Mouse (Mus musculus) heart, embryonic 15.5 days (tissue): Measurements from ENCODE around the gene Cep63. TPM values are rescaled to one million over a fixed set of nuclear protein-coding genes. Genes with fewer than 3 reads are reported as not detected.

ENCODE experiments used
- ATAC-seq: fragments of 200-750 bp; cut with Nextera tagmentation; replicated peaks from 2 replicates; pipeline ENCODE4 v1.8.0; 2017; ENCODE audit warnings: low read depth, moderate TSS enrichment; ENCODE audit not compliant: insufficient number of reproducible peaks, insufficient read depth, low FRiP score
- H3K27ac ChIP-seq: fragments of 300-500 bp; sonication (generic); 2 replicates; pipeline ENCODE4 v1.5.1; 2015; ENCODE audit warnings: mild to moderate bottlenecking, inconsistent platforms
- H3K27me3 ChIP-seq: fragments of 300-500 bp; sonication (generic); 2 replicates; pipeline ENCODE4 v1.6.1; 2015; ENCODE audit warnings: inconsistent platforms
- H3K36me3 ChIP-seq: fragments of 300-500 bp; sonication (generic); 2 replicates; pipeline ENCODE4 v1.6.1; 2015; ENCODE audit warnings: mild to moderate bottlenecking, inconsistent platforms
- H3K4me1 ChIP-seq: fragments of 300-500 bp; sonication (generic); replicated peaks from 2 replicates; pipeline ENCODE4 v1.6.1; 2015; ENCODE audit warnings: inconsistent platforms
- H3K4me2 ChIP-seq: fragments of 300-500 bp; sonication (generic); 2 replicates; pipeline ENCODE4 v1.6.1; 2015; ENCODE audit warnings: inconsistent platforms, mild to moderate bottlenecking, moderate library complexity
- H3K4me3 ChIP-seq: fragments of 300-500 bp; sonication (generic); 2 replicates; pipeline ENCODE4 v1.5.1; 2015; ENCODE audit warnings: mild to moderate bottlenecking, inconsistent platforms
- H3K9ac ChIP-seq: fragments of 300-500 bp; sonication (generic); 2 replicates; pipeline ENCODE4 v1.6.1; 2015; ENCODE audit warnings: mild to moderate bottlenecking, inconsistent platforms
- H3K9me3 ChIP-seq: fragments of 300-500 bp; sonication (generic); replicated peaks from 2 replicates; pipeline ENCODE4 v1.6.1; 2016; ENCODE audit warnings: inconsistent platforms
- WGBS: fragments of 180-500 bp; shearing (Covaris S2); methylation state at CpG from one replicate; pipeline ENCODE4 v1.1.7; 2015; ENCODE audit warnings: mixed read lengths; 5-methylcytosine and 5-hydroxymethylcytosine counted together
- polyA plus RNA-seq: library from polyadenylated mRNA; unstranded; fragments of >200 nt; fragmentation: Nextera tagmentation; extraction: Ambion mirVana; gene quantifications from 2 replicates; pipeline ENCODE4 v1.2.1, GENCODE M21; 2015

Cep63 gene
- polyA plus RNA-seq, 1 experiment from 2014 or later, result 50.2 TPM

DNA sequence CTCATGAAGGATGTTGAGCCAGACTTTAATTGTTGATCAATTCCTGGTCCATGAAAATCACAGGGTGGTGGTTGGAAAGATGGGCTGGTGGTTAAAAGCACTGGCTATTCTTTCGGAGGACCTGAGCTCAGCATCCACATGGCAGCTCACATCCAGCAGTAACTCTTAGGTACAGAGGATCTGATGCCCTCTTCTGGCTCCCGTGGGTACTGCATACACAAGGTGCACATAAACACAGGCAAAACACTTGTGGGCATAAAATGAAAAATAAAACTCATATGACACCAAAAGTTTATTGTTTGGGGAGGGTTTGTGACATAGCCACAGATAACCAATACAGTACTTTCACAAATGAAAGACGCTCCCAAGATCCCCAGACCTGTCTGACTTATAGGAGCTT, 67.9 kb downstream of the Cep63 start:
- Histone ChIP-seq H3K4me3 (no peak overlapping the region), H3K36me3 (no peaks in the 10 kb centered on the region), H3K27ac (no peak overlapping the region), H3K27me3 (peaks cover 4% of the 10 kb centered on the region; the same call in 1 of the 2 replicates), H3K9ac (no peak overlapping the region), H3K4me2 (no peak overlapping the region), H3K4me1 (no peaks in the 10 kb centered on the region), H3K9me3 (no peaks in the 10 kb centered on the region)
- no peak for ATAC-seq
- WGBS, result 83% methylated on average over 3 of the region's 3 CpGs

DNA sequence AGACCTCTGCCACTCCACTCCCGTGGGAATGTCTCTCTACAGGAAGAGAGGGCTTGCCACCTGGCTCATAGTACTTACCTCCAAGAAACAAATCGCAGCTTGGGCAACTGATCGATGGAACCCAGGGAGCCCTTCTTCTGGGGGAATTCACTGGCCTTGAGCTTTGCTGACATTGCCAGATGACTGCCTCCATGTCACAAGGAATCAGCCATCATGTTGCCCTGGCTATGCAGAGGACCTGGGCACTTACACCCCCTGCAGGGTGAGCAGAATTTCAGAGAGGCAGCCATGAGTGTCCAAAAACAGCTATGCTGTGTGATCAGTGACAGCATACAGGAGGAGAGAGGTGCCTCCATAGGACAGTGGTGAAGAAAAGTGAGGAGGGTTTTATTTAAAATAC, 72.6 kb downstream of the Cep63 start:
- Histone ChIP-seq H3K9ac (no peak overlapping the region), H3K27me3 (peaks cover 4% of the 10 kb centered on the region; the same call in 1 of the 2 replicates), H3K36me3 (no peaks in the 10 kb centered on the region), H3K4me2 (no peak overlapping the region), H3K4me1 (0 out of 2 replicates have a peak, but pooled peaks cover 2% of the 10 kb centered on the region), H3K27ac (no peak overlapping the region), H3K9me3 (no peaks in the 10 kb centered on the region), H3K4me3 (no peak overlapping the region)
- no peak for ATAC-seq
- 75% methylated on average over 3 of the region's 3 CpGs for WGBS

DNA sequence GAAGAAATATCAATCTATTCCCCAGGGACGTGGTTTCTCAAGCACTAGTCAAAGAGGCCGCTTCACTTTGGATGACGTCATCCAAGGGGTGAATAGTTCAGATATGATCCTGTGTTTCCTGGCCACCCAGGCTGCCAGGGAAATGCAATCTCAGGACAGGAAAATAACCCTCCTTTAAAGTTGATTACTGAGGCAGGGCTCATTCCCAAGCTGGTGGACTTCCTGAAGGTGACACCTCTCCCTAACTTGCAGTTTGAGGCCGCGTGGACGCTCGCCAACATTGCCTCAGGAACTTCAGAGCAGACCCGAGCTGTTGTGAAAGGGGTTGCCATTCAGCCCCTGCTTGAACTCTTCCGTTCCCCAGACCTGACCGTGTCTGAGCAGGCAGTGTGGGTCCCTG, 74.6 kb downstream of the Cep63 start:
- Histone ChIP-seq H3K27ac (no peak overlapping the region), H3K9ac (no peak overlapping the region), H3K27me3 (peaks cover 20% of the 10 kb centered on the region), H3K36me3 (no peaks in the 10 kb centered on the region), H3K9me3 (no peaks in the 10 kb centered on the region), H3K4me3 (no peak overlapping the region), H3K4me2 (no peak overlapping the region), H3K4me1 (0 out of 2 replicates have a peak, but pooled peaks cover 2% of the 10 kb centered on the region)
- ATAC-seq, result no peak
- WGBS, result 41% methylated on average over 10 of the region's 10 CpGs

DNA sequence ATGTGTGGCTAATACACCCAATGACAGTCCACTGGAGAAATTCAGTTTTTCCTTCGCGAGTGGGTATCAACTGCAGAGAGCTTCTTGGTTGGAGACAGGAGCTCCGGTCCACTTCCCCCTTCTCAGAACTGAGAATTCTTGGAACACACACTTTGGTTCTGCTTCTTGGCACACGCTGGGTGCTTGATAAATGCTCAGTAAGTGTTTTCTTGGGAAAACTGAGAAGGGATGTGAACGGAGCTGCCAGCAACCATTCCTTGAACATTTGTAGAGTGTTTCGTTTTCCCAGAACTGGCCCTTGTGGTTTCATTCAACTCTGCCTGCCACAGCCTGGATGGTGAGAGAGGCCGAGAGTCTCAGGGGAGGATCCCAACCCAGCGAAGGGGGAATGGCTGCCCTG, 77.1 kb downstream of the Cep63 start:
- H3K9me3 ChIP-seq, result no peaks in the 10 kb centered on the region

DNA sequence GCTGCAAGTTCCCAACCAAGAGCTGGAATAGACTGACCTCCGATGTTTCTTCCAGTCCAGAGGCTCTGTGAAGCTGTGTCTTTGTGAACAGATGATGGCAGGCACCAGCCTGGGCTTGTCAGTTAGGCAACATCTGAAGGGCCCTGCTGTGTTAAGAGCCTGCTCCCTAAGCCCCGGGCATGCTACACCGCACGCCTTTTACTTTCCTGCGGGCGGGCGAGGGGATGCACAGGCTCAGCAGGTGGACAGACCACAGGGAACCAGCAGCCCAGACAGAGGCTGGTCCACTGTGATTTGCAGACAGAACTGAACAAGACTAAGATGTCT, 79.3 kb downstream of the Cep63 start:
- Histone ChIP-seq H3K27ac (no peak overlapping the region), H3K4me3 (no peak overlapping the region), H3K27me3 (peaks cover 54% of the 10 kb centered on the region), H3K9ac (no peak overlapping the region), H3K4me1 (peaks cover 20% of the 10 kb centered on the region), H3K4me2 (no peak overlapping the region), H3K9me3 (no peaks in the 10 kb centered on the region), H3K36me3 (no peaks in the 10 kb centered on the region)
- no peak for ATAC-seq
- 72% methylated on average over 7 of the region's 7 CpGs for WGBS

More for the DNA sequence above, 77.1 kb downstream of the Cep63 start:
- Histone ChIP-seq H3K4me3 (no peak overlapping the region), H3K36me3 (no peaks in the 10 kb centered on the region), H3K4me1 (peaks cover 13% of the 10 kb centered on the region), H3K9ac (no peak overlapping the region), H3K27me3 (peaks cover 33% of the 10 kb centered on the region), H3K4me2 (no peak overlapping the region), H3K27ac (no peak overlapping the region)
- ATAC-seq, result no peak
- 76% methylated on average over 8 of the region's 8 CpGs for WGBS

DNA sequence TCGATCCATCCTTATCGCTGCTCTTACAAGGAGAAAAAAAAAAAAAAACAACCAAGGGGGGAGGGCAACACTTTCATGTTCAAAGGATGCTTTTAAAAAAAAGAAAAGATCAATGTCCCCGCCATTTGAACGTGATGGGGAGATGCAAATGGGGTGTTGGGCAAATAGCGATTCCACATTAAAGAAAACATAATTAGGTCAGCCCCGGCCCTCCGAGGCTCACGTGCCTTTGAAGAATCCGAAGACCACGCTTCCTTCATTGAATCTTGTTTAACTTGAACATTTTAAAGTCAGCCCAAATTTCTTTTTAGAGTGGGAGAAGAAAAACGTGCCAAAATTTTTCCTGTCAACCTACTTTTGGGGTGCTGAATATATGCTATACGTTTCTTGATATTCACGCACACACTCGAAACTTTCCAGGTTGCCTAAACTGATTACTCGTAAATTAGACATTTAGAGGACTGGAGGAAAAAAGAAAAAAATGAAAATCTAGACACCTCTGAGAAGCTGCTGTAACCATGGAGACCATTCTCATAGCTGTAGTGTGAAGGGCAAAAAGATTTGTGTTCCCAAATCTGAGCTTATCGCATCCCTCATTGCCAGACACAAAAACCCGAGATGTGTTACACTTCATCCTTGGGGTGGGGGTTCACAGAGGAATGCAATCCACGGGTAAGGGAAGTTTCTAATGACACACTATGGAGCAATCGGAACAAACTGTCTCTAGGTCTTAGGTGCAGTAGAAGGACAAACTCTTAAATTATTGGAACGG, 79.9 kb downstream of the Cep63 start:
- no peak for ATAC-seq
- WGBS, result 67% methylated on average over 20 of the region's 20 CpGs
- Histone ChIP-seq H3K4me1 (peaks cover 18% of the 10 kb centered on the region), H3K27ac (no peak overlapping the region), H3K4me3 (no peak overlapping the region), H3K27me3 (peaks cover 56% of the 10 kb centered on the region), H3K9ac (no peak overlapping the region), H3K9me3 (no peaks in the 10 kb centered on the region), H3K36me3 (no peaks in the 10 kb centered on the region), H3K4me2 (no peak overlapping the region)

DNA sequence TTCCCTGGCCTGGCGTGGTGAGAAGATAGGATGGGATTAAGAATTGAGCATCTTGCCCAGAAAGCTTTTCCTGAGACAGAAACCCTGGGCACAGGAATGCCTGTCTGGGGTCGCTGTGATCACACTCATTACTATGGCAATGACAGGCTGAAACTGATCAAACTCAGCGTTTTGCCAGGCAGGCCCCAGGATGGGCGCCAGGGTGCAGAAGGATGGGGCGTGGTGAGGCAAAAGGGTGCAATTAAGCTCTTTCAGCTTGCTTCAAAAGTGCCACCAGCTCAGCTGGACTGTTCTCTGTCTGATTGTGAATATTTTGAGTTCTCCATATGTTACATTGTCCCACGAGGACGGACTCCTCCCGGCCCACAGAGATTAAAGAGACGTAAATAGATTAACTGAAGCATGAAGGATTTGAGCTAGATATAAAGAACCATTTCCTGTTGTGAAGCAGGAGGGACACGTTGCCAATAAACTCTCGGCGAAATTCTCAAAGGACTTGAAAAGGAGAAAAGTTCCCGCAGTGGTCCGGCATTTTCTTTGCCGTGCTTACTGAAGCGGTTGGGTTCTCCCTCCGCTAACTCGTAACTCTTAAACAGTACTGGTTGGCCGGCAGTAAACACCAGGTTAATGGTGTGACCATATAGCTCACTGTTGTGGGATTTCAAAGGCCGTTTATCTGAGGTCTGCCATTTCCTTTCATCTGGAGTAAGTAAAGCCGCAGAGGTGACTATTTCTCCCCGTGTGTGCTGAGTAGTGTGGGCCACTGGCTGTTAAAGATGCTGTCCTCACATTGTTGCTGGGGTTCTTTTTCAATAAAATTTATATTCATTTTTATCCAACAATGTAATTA, 80.7 kb downstream of the Cep63 start:
- H3K36me3 ChIP-seq, result no peaks in the 10 kb centered on the region
- H3K27ac ChIP-seq, result no peak overlapping the region
- H3K4me2 ChIP-seq, result peak overlapping the region; percentile 64; the same call in 1 of the 2 replicates
- no peak for ATAC-seq
- peaks cover 58% of the 10 kb centered on the region for H3K27me3 ChIP-seq
- no peaks in the 10 kb centered on the region for H3K9me3 ChIP-seq
- H3K4me3 ChIP-seq, result no peak overlapping the region
- no peak overlapping the region for H3K9ac ChIP-seq
- H3K4me1 ChIP-seq, result peaks cover 18% of the 10 kb centered on the region
- 36% methylated on average over 22 of the region's 22 CpGs for WGBS

DNA sequence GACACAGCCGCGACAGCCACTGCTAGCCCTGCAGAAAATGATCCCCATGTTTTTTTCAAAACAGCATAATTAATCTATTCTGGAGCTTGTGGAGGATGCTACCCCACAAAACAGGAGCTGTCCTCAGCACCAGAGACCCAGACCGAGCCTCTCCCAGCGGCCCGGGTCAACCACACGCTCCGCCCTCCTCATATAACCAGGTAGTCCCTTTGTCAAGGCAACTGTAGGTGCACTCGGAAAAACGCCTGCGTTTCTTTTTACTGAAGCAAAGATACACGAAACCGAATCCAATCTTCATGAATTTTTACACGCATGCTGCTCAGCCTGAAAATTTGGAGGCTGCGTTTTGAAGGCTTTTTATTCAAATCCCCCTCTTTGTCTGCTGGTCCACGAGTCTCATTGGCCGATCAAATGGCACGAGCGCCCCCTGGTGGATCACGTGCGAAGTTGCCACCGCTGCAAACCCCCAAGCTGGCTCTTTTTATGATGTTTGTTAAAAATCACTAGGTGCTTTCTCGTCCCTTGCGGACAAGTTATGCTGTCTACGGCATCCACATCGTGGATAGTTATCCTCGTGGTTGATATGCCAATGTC, 81.5 kb downstream of the Cep63 start:
- ATAC-seq, result 0 out of 2 replicates have a peak, but pooled peaks have one; percentile 49
- 1% methylated on average over 26 of the region's 26 CpGs for WGBS
- H3K36me3 ChIP-seq, result no peaks in the 10 kb centered on the region
- peak overlapping the region; percentile 64 for H3K4me2 ChIP-seq
- no peaks in the 10 kb centered on the region for H3K9me3 ChIP-seq
- peaks cover 60% of the 10 kb centered on the region for H3K27me3 ChIP-seq
- peaks cover 18% of the 10 kb centered on the region for H3K4me1 ChIP-seq
- H3K27ac ChIP-seq, result no peak overlapping the region
- H3K9ac ChIP-seq, result no peak overlapping the region
- H3K4me3 ChIP-seq, result peak overlapping the region; percentile 31

DNA sequence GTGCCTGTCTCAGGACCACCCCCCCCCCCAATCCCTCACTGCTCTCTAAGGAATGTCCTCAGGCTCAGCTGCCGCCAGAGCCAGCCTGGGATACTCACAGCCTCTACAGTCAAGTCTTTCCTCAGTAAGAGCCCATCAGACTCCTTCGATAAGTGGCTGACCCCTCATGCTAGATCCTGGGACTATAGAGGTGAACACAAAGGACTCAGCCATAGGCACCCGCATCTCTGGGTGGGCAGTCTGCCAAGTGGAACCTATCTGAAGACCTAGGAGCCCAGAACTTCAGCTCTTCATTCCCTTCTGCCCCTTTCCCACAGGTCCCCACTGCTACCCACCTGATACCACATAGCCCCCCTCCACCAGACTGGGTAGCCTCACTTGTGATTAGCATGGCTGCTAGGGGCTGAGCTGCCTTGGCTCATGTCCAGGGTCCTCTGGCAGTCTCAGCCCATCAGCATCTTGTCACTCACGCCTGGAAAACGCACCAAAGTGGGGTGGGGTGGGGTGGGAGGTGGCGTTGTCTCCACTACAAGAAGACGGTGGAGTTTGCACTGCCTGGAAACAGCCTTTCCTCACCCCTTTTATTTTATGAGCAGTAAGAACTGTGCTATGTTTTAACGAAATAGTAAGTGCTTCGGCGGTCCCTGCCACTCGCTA, 82.1 kb downstream of the Cep63 start:
- 9% methylated on average over 11 of the region's 11 CpGs for WGBS
- no peak overlapping the region for H3K9ac ChIP-seq

DNA sequence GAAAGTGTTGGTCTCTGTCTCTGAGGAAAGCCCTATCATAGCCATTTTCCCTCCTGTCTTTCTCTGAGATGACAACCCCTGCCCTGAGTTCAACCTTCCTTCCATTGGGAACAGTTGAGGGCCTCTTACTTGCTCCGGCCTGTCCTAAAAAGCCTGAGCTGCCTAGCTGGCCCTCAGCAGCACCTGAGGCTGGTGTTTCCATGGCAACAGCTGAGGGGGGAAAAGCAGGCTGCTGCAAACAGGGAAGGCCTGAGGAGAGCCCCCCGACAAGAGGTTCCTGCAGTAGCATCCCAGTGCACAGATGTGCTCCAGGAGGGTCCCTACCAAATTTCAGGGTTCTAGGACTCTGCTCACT, 82.6 kb downstream of the Cep63 start:
- ATAC-seq, result no peak
- Histone ChIP-seq H3K4me3 (no peak overlapping the region), H3K9me3 (no peaks in the 10 kb centered on the region), H3K27me3 (peaks cover 64% of the 10 kb centered on the region), H3K4me2 (no peak overlapping the region), H3K4me1 (peaks cover 18% of the 10 kb centered on the region), H3K9ac (no peak overlapping the region), H3K27ac (no peak overlapping the region), H3K36me3 (no peaks in the 10 kb centered on the region)
- 71% methylated on average over 2 of the region's 2 CpGs for WGBS

More for the DNA sequence above, 82.1 kb downstream of the Cep63 start:
- Histone ChIP-seq H3K27ac (no peak overlapping the region), H3K4me3 (peak overlapping the region; percentile 31), H3K9me3 (no peaks in the 10 kb centered on the region), H3K4me2 (peak overlapping the region; percentile 64), H3K27me3 (peaks cover 64% of the 10 kb centered on the region), H3K4me1 (peaks cover 18% of the 10 kb centered on the region), H3K36me3 (no peaks in the 10 kb centered on the region)
- ATAC-seq, result peak; percentile 67

DNA sequence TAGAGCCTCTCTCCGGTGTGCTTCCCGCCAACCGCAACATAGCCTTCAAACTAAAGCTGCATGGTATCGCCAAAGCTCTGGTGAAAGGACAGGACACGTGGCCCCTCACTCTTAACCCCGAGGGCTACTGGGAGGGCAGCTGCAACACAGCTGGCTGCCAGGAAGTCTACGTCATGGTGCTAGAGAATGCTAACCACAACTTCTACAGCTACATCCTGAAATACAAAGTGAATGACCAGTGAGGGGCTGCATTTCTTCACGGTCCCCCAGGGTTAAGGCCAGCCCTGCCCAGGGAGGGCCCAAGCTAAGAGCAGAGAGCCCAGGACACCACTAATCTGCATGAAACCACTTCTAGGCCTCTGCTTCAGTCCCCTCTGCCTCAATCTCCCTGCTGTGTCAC, 83.8 kb downstream of the Cep63 start:
- peaks cover 62% of the 10 kb centered on the region for H3K27me3 ChIP-seq
- no peak overlapping the region for H3K27ac ChIP-seq
- H3K4me3 ChIP-seq, result no peak overlapping the region
- H3K4me1 ChIP-seq, result peaks cover 18% of the 10 kb centered on the region
- ATAC-seq, result no peak
- no peak overlapping the region for H3K4me2 ChIP-seq
- H3K36me3 ChIP-seq, result no peaks in the 10 kb centered on the region
- no peaks in the 10 kb centered on the region for H3K9me3 ChIP-seq
- 72% methylated on average over 8 of the region's 8 CpGs for WGBS
- H3K9ac ChIP-seq, result no peak overlapping the region
